Mouse (Mus musculus) heart, adult 2 months (tissue): ENCODE measurements around the gene Gm867.

Experiments
- CTCF ChIP-seq: fragments of 200-600 bp; IDR thresholded peaks from 2 replicates; pipeline ENCODE4 v1.8.1; 2022; ENCODE audit warnings: antibody characterized with exemption, mild to moderate bottlenecking, moderate library complexity
- POLR2A ChIP-seq: fragments of 200-500 bp; IDR thresholded peaks from 2 replicates; pipeline ENCODE4 v1.6.1; 2011; ENCODE audit warnings: mild to moderate bottlenecking, low read depth, low read length, control low read depth; ENCODE audit not compliant: insufficient read depth

DNA sequence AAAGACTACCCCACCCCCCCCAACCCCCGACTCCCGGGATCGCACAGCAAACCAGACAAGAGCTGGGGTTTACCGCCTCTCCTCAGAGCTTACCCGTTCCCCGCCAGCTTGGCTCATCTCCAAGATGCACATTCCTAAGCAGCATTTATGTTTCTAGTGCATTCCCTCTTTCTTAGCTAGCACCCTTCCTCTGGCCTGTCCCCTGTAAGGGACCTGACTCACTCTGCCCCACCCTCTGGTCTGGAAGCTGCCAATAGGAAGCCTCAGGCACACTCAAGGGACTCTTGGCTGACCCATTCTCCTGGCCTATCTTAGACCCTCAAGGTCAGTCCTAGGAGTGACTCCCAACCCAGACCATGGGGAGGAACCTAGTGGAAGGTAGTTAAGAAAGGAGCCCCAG lies 10.2 kb downstream of the Gm867 start:
- TF ChIP-seq CTCF (no peak), POLR2A (no peak)
